Mouse (Mus musculus) stomach, postnatal 0 days (tissue): Measurements from ENCODE around the gene Ldah. TPM values are rescaled to one million over a fixed set of nuclear protein-coding genes. Genes with fewer than 3 reads are reported as not detected.

Source experiments
- ATAC-seq: fragments of 200-750 bp; cut with Nextera tagmentation; 2 replicates; pipeline ENCODE4 v1.8.0; 2017; ENCODE audit not compliant: low FRiP score, low TSS enrichment
- DNase-seq: peaks from one replicate; pipeline ENCODE4 v3.0.0-alpha.2; 2016; ENCODE audit warnings: low spot score
- H3K27ac ChIP-seq: fragments of 300-500 bp; sonication (generic); replicated peaks from 2 replicates; pipeline ENCODE4 v1.5.1; 2014; ENCODE audit warnings: mild to moderate bottlenecking, control low read depth
- H3K27me3 ChIP-seq: fragments of 300-500 bp; sonication (generic); 2 replicates; pipeline ENCODE4 v1.6.1; 2014; ENCODE audit warnings: low read length; ENCODE audit not compliant: control insufficient read depth, insufficient read depth
- H3K36me3 ChIP-seq: fragments of 300-500 bp; sonication (generic); 2 replicates; pipeline ENCODE4 v1.6.1; 2014; ENCODE audit warnings: low read length, mixed read lengths; ENCODE audit not compliant: control insufficient read depth, insufficient read depth
- H3K4me1 ChIP-seq: fragments of 300-500 bp; sonication (generic); replicated peaks from 2 replicates; pipeline ENCODE4 v1.6.1; 2014; ENCODE audit warnings: antibody characterized with exemption; ENCODE audit not compliant: control insufficient read depth, insufficient read depth
- H3K4me2 ChIP-seq: fragments of 300-500 bp; sonication (generic); replicated peaks from 2 replicates; pipeline ENCODE4 v1.6.1; 2014; ENCODE audit warnings: low read depth, mild to moderate bottlenecking, control low read depth, moderate library complexity
- H3K4me3 ChIP-seq: fragments of 300-500 bp; sonication (generic); 2 replicates; pipeline ENCODE4 v1.5.1; 2014; ENCODE audit warnings: low read depth, low read length, control low read depth
- H3K9ac ChIP-seq: fragments of 300-500 bp; sonication (generic); 2 replicates; pipeline ENCODE4 v1.6.1; 2014; ENCODE audit warnings: mild to moderate bottlenecking, low read length, control low read depth, mixed read lengths
- H3K9me3 ChIP-seq: fragments of 300-500 bp; sonication (generic); 2 replicates; pipeline ENCODE4 v1.6.1; 2016; ENCODE audit warnings: low read length; ENCODE audit not compliant: control insufficient read depth
- CTCF ChIP-seq: IDR thresholded peaks from 2 replicates; pipeline ENCODE4 v1.5.1; 2016; ENCODE audit warnings: antibody characterized with exemption, low read depth, mild to moderate bottlenecking, moderate library complexity
- EP300 ChIP-seq: optimal IDR thresholded peaks from 2 replicates; pipeline ENCODE3; 2016; ENCODE audit warnings: antibody characterized with exemption
- WGBS: fragments of 180-500 bp; shearing (Covaris S2); extraction: QIAGEN DNeasy Blood & Tissue Kit; methylation state at CpG from one replicate; pipeline ENCODE4 v1.1.7; 2014; 5-methylcytosine and 5-hydroxymethylcytosine counted together
- polyA plus RNA-seq: library from polyadenylated mRNA; unstranded; fragments of >200 nt; fragmentation: Nextera tagmentation; extraction: Ambion mirVana; gene quantifications from 2 replicates; pipeline ENCODE4 v1.2.1, GENCODE M21; 2015

The Ldah gene
- polyA plus RNA-seq, 1 experiment from 2014 or later, result 64.2 TPM

DNA sequence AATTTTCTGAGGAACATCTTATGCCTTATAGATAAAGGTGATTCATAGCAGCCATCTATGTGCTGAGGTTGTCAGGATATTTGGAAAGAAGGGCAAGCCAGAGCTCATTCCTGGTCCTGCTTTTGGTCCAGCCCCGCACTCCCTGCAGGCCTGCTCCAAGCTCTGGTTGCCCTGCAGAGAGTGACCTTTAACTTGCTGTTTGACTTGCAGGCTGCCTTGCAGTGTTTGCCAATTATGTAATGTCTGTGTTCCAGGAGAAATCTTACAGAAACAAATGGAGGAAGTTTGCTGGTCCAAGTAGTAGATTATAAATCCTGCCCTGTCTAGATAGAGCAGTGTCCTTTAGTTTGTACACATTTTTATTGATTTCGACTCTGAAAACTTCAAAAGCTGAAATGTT, 63.5 kb downstream of the Ldah start:
- H3K4me1 ChIP-seq, result no peaks in the 10 kb centered on the region
- H3K9ac ChIP-seq, result no peak overlapping the region
- no peak overlapping the region for H3K4me2 ChIP-seq
- H3K27me3 ChIP-seq, result no peaks in the 10 kb centered on the region
- no peak overlapping the region for H3K27ac ChIP-seq
- WGBS, result 62% methylated on average over 2 of the region's 2 CpGs
- no peaks in the 10 kb centered on the region for H3K36me3 ChIP-seq
- no peak for TF ChIP-seq EP300
- no peak for TF ChIP-seq CTCF
- no peak overlapping the region for H3K4me3 ChIP-seq
- peak; percentile 52; the same call in 1 of the 2 replicates for ATAC-seq
- no peak for DNase-seq
- H3K9me3 ChIP-seq, result no peaks in the 10 kb centered on the region

DNA sequence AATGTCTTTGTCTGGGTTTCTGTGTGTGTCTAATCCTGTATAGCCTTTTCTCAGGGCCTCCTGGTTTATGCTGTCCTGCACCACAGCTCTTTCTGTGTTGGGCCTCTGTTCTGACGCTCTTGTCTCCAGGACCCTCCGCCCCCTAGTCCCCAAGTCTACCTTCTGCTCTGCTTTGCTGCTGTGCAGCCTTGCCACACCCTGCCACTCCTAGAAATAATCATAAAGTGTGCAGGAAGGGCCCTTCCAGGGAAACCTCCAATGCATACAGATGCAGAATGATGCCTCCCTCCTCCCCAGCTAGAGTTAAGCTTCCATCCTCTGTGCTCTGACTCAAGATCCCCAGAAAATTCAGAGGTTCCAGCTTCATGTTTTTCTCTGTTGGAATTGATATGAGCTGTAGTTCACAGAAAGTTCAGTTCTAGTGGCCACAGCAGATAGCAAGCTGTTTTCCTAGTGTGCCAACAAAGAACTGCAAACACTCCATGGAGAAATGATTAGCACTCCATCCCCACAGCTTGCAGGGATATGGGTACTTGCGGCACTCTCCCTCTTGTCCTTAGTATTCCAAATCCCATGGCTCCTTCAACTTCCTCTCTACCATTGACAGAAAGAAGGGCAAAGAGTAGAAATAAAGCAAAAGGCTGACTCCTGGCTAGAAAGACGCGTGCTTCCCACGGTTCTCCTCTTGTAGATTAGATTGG, 65.7 kb downstream of the Ldah start:
- Histone ChIP-seq H3K36me3 (no peaks in the 10 kb centered on the region), H3K4me2 (no peak overlapping the region), H3K4me1 (no peaks in the 10 kb centered on the region), H3K9ac (no peak overlapping the region), H3K9me3 (no peaks in the 10 kb centered on the region), H3K4me3 (no peak overlapping the region), H3K27me3 (no peaks in the 10 kb centered on the region), H3K27ac (no peak overlapping the region)
- TF ChIP-seq CTCF (no peak), EP300 (no peak)
- 77% methylated on average over 6 of the region's 6 CpGs for WGBS
- DNase-seq (no peak), ATAC-seq (peak; percentile 74; the same call in 1 of the 2 replicates)

DNA sequence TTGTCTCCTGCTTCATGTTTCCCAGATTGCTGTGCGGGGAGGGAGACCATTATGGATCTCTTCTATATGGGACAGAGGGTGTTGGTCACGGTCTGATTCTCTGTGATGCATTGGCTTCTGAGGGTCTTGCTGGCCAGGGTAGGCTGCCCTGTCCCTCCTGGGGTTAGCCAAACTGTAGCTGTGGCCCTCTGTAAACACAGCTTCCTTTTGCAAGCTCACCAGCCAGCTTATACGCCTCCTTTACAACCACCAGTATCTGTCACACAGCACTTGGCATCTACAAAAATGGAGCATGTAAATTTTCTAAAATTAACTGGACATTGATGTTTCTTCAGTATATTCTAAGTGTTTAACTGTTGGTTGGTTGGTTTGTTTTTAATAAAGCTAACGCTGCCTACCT, 67.5 kb downstream of the Ldah start:
- no peaks in the 10 kb centered on the region for H3K27me3 ChIP-seq
- DNase-seq (no peak), ATAC-seq (no peak)
- no peaks in the 10 kb centered on the region for H3K9me3 ChIP-seq
- no peak overlapping the region for H3K9ac ChIP-seq
- 87% methylated on average over 4 of the region's 4 CpGs for WGBS
- H3K4me2 ChIP-seq, result no peak overlapping the region
- no peaks in the 10 kb centered on the region for H3K4me1 ChIP-seq
- no peaks in the 10 kb centered on the region for H3K36me3 ChIP-seq
- H3K4me3 ChIP-seq, result no peak overlapping the region
- no peak overlapping the region for H3K27ac ChIP-seq
- TF ChIP-seq EP300, result no peak
- no peak for TF ChIP-seq CTCF

DNA sequence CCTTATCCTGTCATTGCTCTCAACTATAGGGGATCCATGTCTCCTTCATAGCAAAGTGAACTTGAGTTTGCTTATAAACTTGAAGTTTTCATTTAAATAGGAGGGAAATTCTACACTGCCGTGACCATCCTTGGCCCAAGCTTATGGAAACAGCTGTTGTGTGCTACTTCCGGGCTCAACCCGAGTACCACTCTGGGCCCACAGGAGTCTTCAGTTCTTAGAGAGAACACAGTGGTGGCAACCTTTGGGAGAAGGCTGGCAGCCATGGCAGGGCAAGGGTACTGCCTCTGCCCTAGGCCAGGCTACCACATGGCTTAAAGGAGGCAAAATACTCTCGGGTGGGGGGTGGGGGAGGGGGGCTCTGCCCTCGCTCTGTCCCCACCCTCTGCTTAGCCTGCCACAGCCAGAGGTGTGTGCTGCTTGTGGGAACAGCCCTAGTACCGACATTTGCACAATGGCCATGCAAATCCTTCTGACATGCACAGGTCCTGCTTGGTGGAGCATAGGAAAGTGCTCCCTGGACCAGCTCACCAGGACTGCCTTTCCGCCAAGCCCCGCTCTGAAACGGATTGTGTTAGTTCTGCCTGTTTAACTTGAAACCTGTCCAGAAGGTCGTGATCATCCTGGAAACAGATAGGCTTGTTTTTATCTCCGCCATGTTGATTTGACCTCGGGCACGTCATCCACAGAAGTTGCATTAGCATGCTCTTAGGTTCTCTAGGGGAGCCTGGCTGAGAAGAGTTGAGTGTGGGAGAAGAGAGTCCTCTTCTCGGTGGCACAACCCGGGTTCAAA, 73.5 kb downstream of the Ldah start:
- Histone ChIP-seq H3K9ac (no peak overlapping the region), H3K4me1 (no peaks in the 10 kb centered on the region), H3K27ac (no peak overlapping the region), H3K4me3 (no peak overlapping the region), H3K36me3 (no peaks in the 10 kb centered on the region; the same call in 1 of the 2 replicates), H3K4me2 (no peak overlapping the region), H3K27me3 (no peaks in the 10 kb centered on the region), H3K9me3 (no peaks in the 10 kb centered on the region)
- no peak for DNase-seq
- WGBS, result 80% methylated on average over 15 of the region's 15 CpGs
- no peak for ATAC-seq
- TF ChIP-seq CTCF (no peak), EP300 (no peak)

DNA sequence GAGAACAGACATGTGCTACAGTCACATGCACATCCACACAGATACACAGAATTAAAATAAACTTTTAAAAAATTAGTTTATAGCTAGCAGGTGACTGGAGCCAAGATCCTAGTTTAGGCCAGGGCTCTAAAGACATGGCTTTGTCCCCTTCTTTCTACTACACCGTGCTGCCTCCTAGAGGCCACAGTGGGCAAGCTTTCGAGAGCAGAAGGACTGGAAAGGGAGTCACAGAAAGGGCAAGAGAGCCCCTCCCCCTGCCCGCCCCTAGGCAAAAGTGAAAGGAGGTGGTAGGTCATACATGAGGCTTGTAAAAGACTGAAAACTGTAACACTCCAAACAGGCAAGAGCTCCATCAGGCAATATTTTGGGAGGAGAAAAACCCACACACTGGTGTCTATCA, 80.1 kb downstream of the Ldah start:
- DNase-seq (no peak), ATAC-seq (no peak)
- no peak for TF ChIP-seq EP300
- peak; percentile 51 for TF ChIP-seq CTCF

DNA sequence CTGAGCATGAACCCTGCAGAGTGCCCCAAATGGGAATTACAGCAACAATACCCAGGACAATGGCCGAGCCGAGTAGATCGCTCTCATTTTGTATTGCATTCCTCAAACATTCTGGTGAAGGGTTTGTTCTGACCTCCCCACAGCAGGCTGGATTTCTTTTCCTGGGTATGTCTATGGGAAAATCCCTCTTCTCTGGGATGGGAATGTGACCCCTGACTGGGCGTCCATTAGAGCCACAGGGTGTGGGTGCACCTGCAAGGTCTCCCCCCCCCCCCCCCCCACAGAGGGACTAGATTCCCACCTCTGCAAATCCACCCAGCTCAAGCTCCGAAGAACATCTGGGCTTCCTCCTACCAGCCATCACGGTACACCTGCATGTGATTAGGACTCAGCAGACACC, 81.2 kb downstream of the Ldah start:
- ATAC-seq (no peak), DNase-seq (no peak)
- Histone ChIP-seq H3K9me3 (no peaks in the 10 kb centered on the region), H3K4me2 (no peak overlapping the region), H3K27me3 (no peaks in the 10 kb centered on the region), H3K36me3 (no peaks in the 10 kb centered on the region; the same call in 1 of the 2 replicates), H3K4me1 (no peaks in the 10 kb centered on the region), H3K4me3 (no peak overlapping the region), H3K9ac (no peak overlapping the region), H3K27ac (no peak overlapping the region)
- TF ChIP-seq CTCF, result no peak
- TF ChIP-seq EP300, result no peak
- 84% methylated on average over 6 of the region's 6 CpGs for WGBS

More for the DNA sequence above, 80.1 kb downstream of the Ldah start:
- Histone ChIP-seq H3K36me3 (no peaks in the 10 kb centered on the region; the same call in 1 of the 2 replicates), H3K4me1 (no peaks in the 10 kb centered on the region), H3K27me3 (no peaks in the 10 kb centered on the region), H3K4me2 (no peak overlapping the region), H3K4me3 (no peak overlapping the region), H3K9me3 (no peaks in the 10 kb centered on the region), H3K9ac (no peak overlapping the region), H3K27ac (no peak overlapping the region)
- 58% methylated on average over 3 of the region's 3 CpGs for WGBS
